Mouse (Mus musculus): ENCODE results near the gene Meis2. TPM values are rescaled to one million over a fixed set of nuclear protein-coding genes. Genes with fewer than 3 reads are reported as not detected.

Gene Meis2
- polyA plus RNA-seq, 1 experiment, result not detected

- no peaks in the 10 kb centered on the region for H3K4me1 ChIP-seq (ENCODE audit: control insufficient read depth, insufficient read depth, low read length)
- no peak overlapping the region for H3K27ac ChIP-seq (ENCODE audit: insufficient read depth, low read depth, low read length)
- no peak overlapping the region for H3K4me3 ChIP-seq (ENCODE audit: insufficient read depth, low read length)
- TF ChIP-seq CTCF (IDR thresholded peaks at IDR 0.05; ENCODE audit: low read depth, low read length) (no peak), POLR2A (IDR thresholded peaks at IDR 0.05; ENCODE audit: borderline replicate concordance, low read depth, low read length) (no peak)
Observed at GRCm38 (mm10) chr2:115988448-115988847, 77.2 kb downstream of the Meis2 start.

- Histone ChIP-seq H3K4me1 (ENCODE audit: control insufficient read depth, insufficient read depth, low read length) (no peaks in the 10 kb centered on the region), H3K27ac (ENCODE audit: insufficient read depth, low read depth, low read length) (no peak overlapping the region), H3K4me3 (ENCODE audit: insufficient read depth, low read length) (no peak overlapping the region)
- TF ChIP-seq POLR2A (IDR thresholded peaks at IDR 0.05; ENCODE audit: borderline replicate concordance, low read depth, low read length), result no peak
- TF ChIP-seq CTCF (IDR thresholded peaks at IDR 0.05; ENCODE audit: low read depth, low read length), result no peak
Observed at GRCm38 (mm10) chr2:115984952-115985351, 80.7 kb downstream of the Meis2 start.

DNA sequence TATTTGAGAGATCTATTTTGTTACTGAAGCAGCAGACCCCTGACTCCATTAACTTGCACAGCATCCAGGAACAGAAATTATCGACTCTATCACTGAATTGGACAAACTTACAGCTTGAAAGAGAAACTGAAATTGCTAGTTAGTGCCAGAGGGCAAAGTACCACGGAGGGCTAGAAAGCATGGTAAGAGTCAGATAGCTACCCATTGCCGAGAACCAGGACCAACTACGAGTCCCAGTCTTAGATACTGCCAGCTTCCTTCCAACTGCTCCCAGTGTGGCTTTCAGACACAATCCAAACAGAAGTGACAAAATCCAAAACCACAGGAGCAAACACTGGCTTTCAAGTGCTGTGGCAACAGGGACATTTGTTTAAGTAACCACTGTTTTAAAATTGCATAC lies 81.2 kb downstream of the Meis2 start:
- Histone ChIP-seq H3K27ac (ENCODE audit: insufficient read depth, low read depth, low read length) (no peak overlapping the region), H3K4me3 (ENCODE audit: insufficient read depth, low read length) (no peak overlapping the region), H3K4me1 (ENCODE audit: control insufficient read depth, insufficient read depth, low read length) (no peaks in the 10 kb centered on the region)
- TF ChIP-seq CTCF (IDR thresholded peaks at IDR 0.05; ENCODE audit: low read depth, low read length), result no peak
- TF ChIP-seq POLR2A (IDR thresholded peaks at IDR 0.05; ENCODE audit: borderline replicate concordance, low read depth, low read length), result no peak

- H3K27ac ChIP-seq (ENCODE audit: insufficient read depth, low read depth, low read length), result no peak overlapping the region
- no peak overlapping the region for H3K4me3 ChIP-seq (ENCODE audit: insufficient read depth, low read length)
- H3K4me1 ChIP-seq (ENCODE audit: control insufficient read depth, insufficient read depth, low read length), result no peaks in the 10 kb centered on the region
- no peak for TF ChIP-seq POLR2A (IDR thresholded peaks at IDR 0.05; ENCODE audit: borderline replicate concordance, low read depth, low read length)
- no peak for TF ChIP-seq CTCF (IDR thresholded peaks at IDR 0.05; ENCODE audit: low read depth, low read length)
Observed at GRCm38 (mm10) chr2:115980490-115980889, 85.1 kb downstream of the Meis2 start.

GRCm38 (mm10) chr2:115979683-115980476 lies 85.8 kb downstream of the Meis2 start:
- no peak overlapping the region for H3K4me3 ChIP-seq (ENCODE audit: insufficient read depth, low read length)
- no peak overlapping the region for H3K27ac ChIP-seq (ENCODE audit: insufficient read depth, low read depth, low read length)
- no peak for TF ChIP-seq CTCF (IDR thresholded peaks at IDR 0.05; ENCODE audit: low read depth, low read length)
- no peak for TF ChIP-seq POLR2A (IDR thresholded peaks at IDR 0.05; ENCODE audit: borderline replicate concordance, low read depth, low read length)
- no peaks in the 10 kb centered on the region for H3K4me1 ChIP-seq (ENCODE audit: control insufficient read depth, insufficient read depth, low read length)

DNA sequence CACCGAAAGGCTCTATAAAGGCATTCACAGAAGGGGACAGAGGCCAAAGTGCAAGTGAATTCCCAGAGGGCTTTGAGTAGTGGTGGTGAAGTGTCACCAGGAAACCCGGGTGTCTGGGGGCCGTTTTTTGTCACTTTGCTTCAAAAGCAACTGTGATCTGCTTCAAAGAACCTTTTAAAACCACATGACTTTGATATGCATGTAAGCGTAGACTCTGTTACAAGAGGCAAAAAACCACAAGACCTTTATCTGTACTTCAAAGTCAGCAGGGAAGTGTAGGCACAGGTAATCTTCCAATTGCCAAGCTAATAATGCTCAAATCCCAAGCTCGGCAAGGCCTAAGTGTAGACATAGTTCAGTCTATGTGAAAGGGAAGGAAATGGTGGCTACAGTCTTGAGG lies 87.0 kb downstream of the Meis2 start:
- Histone ChIP-seq H3K27ac (ENCODE audit: insufficient read depth, low read depth, low read length) (no peak overlapping the region), H3K4me1 (ENCODE audit: control insufficient read depth, insufficient read depth, low read length) (no peaks in the 10 kb centered on the region)

GRCm38 (mm10) chr2:115971296-115971805 lies 94.3 kb downstream of the Meis2 start:
- Histone ChIP-seq H3K4me1 (ENCODE audit: control insufficient read depth, insufficient read depth, low read length) (no peaks in the 10 kb centered on the region), H3K4me3 (ENCODE audit: insufficient read depth, low read length) (no peak overlapping the region), H3K27ac (ENCODE audit: insufficient read depth, low read depth, low read length) (no peak overlapping the region)
- no peak for TF ChIP-seq CTCF (IDR thresholded peaks at IDR 0.05; ENCODE audit: low read depth, low read length)
- no peak for TF ChIP-seq POLR2A (IDR thresholded peaks at IDR 0.05; ENCODE audit: borderline replicate concordance, low read depth, low read length)

More for the DNA sequence above, 87.0 kb downstream of the Meis2 start:
- TF ChIP-seq CTCF (IDR thresholded peaks at IDR 0.05; ENCODE audit: low read depth, low read length) (no peak), POLR2A (IDR thresholded peaks at IDR 0.05; ENCODE audit: borderline replicate concordance, low read depth, low read length) (no peak)
- H3K4me3 ChIP-seq (ENCODE audit: insufficient read depth, low read length), result no peak overlapping the region

DNA sequence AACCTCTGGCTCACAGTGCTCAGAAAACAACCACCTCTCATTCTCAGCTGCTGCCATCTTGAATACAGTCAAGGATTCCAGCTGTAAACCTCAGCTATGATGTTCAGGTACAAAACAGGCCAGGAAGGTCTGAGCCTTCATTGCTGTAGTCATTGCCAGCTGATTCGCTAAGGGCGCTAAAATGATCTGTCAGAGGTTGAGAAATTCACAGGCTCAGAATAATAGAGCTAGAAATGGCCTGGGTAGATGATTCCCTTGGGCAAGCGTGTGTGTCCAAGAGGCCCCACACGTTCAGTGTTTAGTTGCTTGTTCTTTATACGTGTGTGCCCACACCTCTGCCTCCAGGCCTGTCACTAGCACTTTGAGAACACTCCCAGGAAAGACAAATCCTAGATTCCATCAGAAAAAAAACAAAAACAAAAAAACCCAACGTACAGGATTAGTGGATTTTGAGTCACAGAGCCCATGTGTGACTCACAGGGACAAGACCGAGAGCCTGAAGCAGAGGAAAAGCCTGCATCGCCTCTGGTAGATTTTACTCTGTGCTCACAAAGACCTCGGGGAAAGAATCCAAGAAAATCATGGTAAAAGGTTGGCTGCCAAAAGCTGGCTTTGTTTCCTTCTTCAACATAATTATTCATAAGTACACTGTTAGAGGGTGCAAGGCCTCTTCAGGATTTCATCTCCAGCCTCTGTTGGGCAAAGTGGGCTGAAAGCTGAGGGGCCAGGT lies 95.4 kb downstream of the Meis2 start:
- Histone ChIP-seq H3K27ac (ENCODE audit: insufficient read depth, low read depth, low read length) (no peak overlapping the region), H3K4me3 (ENCODE audit: insufficient read depth, low read length) (no peak overlapping the region), H3K4me1 (ENCODE audit: control insufficient read depth, insufficient read depth, low read length) (no peaks in the 10 kb centered on the region)
- TF ChIP-seq POLR2A (IDR thresholded peaks at IDR 0.05; ENCODE audit: borderline replicate concordance, low read depth, low read length), result no peak
- TF ChIP-seq CTCF (IDR thresholded peaks at IDR 0.05; ENCODE audit: low read depth, low read length), result no peak

DNA sequence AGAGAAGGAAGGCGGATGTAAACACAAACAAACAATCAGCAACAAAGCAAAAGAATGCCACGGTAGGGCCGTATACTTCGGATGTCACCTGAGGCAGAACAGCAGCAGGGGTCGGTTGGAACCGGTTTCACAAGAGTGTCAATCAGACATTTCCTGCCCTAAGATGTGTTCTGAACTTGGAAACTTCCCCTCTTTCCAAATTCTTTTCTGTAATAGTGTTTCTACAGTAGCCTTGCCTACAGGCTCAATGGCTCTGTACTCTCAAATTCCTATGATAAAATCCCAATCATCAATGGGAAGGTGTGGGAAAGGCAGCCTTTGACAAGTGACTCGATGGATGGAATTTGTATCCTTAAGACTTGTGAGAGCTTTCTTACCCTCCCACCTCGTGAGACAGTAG lies 96.4 kb downstream of the Meis2 start:
- no peak for TF ChIP-seq CTCF (IDR thresholded peaks at IDR 0.05; ENCODE audit: low read depth, low read length)
- TF ChIP-seq POLR2A (IDR thresholded peaks at IDR 0.05; ENCODE audit: borderline replicate concordance, low read depth, low read length), result no peak
- H3K4me1 ChIP-seq (ENCODE audit: control insufficient read depth, insufficient read depth, low read length), result no peaks in the 10 kb centered on the region
- H3K27ac ChIP-seq (ENCODE audit: insufficient read depth, low read depth, low read length), result no peak overlapping the region
- H3K4me3 ChIP-seq (ENCODE audit: insufficient read depth, low read length), result no peak overlapping the region

GRCm38 (mm10) chr2:115964911-115965310 lies 100.7 kb downstream of the Meis2 start:
- no peaks in the 10 kb centered on the region for H3K4me1 ChIP-seq (ENCODE audit: control insufficient read depth, insufficient read depth, low read length)
- no peak overlapping the region for H3K27ac ChIP-seq (ENCODE audit: insufficient read depth, low read depth, low read length)
- H3K4me3 ChIP-seq (ENCODE audit: insufficient read depth, low read length), result no peak overlapping the region
- TF ChIP-seq CTCF (IDR thresholded peaks at IDR 0.05; ENCODE audit: low read depth, low read length) (no peak), POLR2A (IDR thresholded peaks at IDR 0.05; ENCODE audit: borderline replicate concordance, low read depth, low read length) (no peak)
